Comparison of ENCODE assay signal across 24 mouse cellular contexts in the genomic region with DNA sequence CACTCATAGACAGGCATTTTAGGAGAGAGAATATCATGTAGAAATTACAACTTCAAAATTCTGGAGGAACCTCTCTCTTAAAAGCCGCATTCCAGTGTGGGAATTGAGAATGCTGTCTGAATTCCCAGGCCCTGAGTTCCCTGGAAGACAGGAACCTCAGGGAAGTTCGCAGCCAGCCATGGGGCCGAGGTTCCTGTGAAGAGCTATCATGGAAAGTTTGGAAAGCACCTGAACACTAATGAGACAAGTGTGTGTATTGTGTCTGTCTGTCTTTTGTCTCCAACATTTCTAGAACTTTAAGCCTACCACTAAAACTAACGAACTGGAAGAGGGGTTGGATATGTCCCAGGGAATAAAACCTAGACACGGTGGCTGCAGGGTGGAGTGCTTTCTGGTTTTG.
"Had no signal": no experiment of that assay in that cellular context is flagged by ENCODE, and none has a peak within 500 bp of the region (broad histone marks: within the 10 kb centered on the region; RNA-seq: fewer than 3 reads in every experiment).

No protein-coding gene starts in this region.

- H3K27me3 ChIP-seq: hindbrain, embryonic 13.5 days; hindbrain, embryonic 15.5 days; kidney, embryonic 15.5 days; limb, embryonic 13.5 days; liver, embryonic 13.5 days; liver, embryonic 15.5 days had no signal

- ATAC-seq: hindbrain, postnatal 0 days; intestine, embryonic 16.5 days; liver, postnatal 0 days had no signal

- DNase-seq: gastrocnemius, postnatal 14 days; gastrocnemius, postnatal 36 days; heart, adult 18-20 months; heart, postnatal 10 days; kidney, adult 11 months; kidney, adult 2 months; kidney, adult 9 months; kidney, postnatal 14 days; kidney, postnatal 36 days; layer of hippocampus, postnatal 36 days; liver; liver, embryonic 13.5 days; liver, postnatal 0 days had no signal

- H3K4me1 ChIP-seq: hindbrain, embryonic 13.5 days; hindbrain, embryonic 15.5 days; limb, embryonic 13.5 days had no signal

- H3K4me3 ChIP-seq: hindbrain, embryonic 13.5 days; hindbrain, embryonic 15.5 days; kidney, embryonic 15.5 days; left cerebral cortex, adult 2 months; limb, embryonic 13.5 days; liver, embryonic 13.5 days; liver, embryonic 15.5 days had no signal

- H3K9ac ChIP-seq: hindbrain, embryonic 13.5 days; hindbrain, embryonic 15.5 days; kidney, embryonic 15.5 days; limb, embryonic 13.5 days; liver, embryonic 13.5 days; liver, embryonic 15.5 days; liver, postnatal 0 days had no signal

- H3K9me3 ChIP-seq: hindbrain, embryonic 13.5 days; hindbrain, embryonic 15.5 days; liver, embryonic 15.5 days had no signal

- H3K36me3 ChIP-seq: hindbrain, embryonic 13.5 days; hindbrain, embryonic 15.5 days; kidney, embryonic 15.5 days; liver, embryonic 13.5 days; liver, embryonic 15.5 days had no signal

- H3K4me2 ChIP-seq: heart, embryonic 11.5 days; hindbrain, embryonic 13.5 days; hindbrain, embryonic 15.5 days; kidney, embryonic 15.5 days; limb, embryonic 13.5 days; liver, embryonic 11.5 days; liver, embryonic 13.5 days; liver, embryonic 15.5 days had no signal

- H3K27ac ChIP-seq: hindbrain, embryonic 13.5 days; hindbrain, embryonic 15.5 days; hindbrain, postnatal 0 days; kidney, embryonic 15.5 days; kidney, postnatal 0 days; left cerebral cortex, adult 2 months; limb, embryonic 13.5 days; liver, embryonic 13.5 days; liver, embryonic 15.5 days had no signal
